Mouse (Mus musculus): Measurements from ENCODE around the gene Med12l. TPM values are rescaled to one million over a fixed set of nuclear protein-coding genes. Genes with fewer than 3 reads are reported as not detected.

The Med12l gene
- polyA plus RNA-seq, 1 experiment from 2014 or later = 3.5 TPM

DNA sequence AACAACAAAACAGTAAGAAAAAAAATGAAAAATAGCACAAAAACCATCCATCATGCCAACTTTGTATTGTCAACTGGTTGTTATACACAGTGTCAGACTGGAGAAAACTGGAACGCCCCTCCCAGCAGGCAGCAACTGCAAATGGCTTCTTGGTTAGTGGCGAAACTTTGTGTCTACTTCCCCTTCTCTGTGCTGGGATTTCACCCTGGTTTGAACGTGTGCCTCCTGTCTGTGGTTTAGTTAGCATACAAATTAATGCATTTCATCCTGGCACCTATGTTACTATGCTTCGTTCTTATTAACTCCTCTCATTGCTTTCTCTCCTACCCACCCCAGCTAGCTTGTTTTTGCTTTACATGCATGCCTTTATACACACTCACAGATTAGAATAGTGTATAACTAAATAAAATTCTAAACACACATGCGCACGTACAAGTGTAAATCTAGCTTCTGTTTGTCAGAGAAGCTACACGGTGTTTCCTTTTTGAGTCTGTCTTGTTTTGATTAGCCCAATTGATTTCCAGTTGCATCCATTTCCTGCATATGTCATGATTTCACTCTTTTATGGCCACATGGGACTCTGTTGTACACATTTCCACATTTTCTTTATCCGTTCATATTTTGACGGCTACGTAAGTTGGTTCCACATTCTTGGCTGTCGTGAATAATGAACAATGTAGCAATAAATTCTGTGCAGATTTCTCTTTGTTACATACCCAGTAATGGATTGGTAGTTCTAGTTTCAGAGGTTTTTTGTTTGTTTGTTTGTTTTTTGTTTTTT, 336.2 kb downstream of the Med12l start:
- Histone ChIP-seq H3K4me2 (no peak overlapping the region), H3K4me3 (no peak overlapping the region), H3K9me3 (replicated peaks) (no peaks in the 10 kb centered on the region), H3K27ac (no peak overlapping the region), H3K36me3 (ENCODE audit: poor library complexity, severe bottlenecking) (no peaks in the 10 kb centered on the region), H3K9ac (no peak overlapping the region), H3K4me1 (peaks cover 8% of the 10 kb centered on the region; the same call in 1 of the 2 replicates), H3K27me3 (no peaks in the 10 kb centered on the region)
- 85% methylated on average over 11 of the region's 11 CpGs for WGBS
- no peak for ATAC-seq

DNA sequence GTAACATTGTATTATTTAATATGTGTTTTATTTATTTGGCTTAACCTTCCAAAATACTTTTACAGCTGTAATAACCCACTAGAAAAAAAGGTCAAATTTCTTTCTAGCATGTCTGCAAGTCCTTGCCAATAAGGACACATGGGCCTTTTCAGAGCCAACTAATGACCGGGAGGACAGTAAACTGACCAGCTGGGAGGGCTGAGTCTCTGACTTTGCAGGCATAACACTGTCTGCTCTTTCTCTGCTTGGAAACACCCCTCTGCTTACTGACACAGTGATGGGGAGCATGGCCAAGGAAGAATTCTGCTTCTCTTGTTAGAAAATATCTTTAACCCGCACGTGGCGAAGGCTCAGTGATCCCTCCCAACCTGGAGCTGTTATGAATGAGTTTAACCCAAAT, 337.4 kb downstream of the Med12l start:
- Histone ChIP-seq H3K27me3 (no peaks in the 10 kb centered on the region), H3K27ac (no peak overlapping the region), H3K36me3 (ENCODE audit: poor library complexity, severe bottlenecking) (no peaks in the 10 kb centered on the region), H3K4me1 (peaks cover 8% of the 10 kb centered on the region; the same call in 1 of the 2 replicates), H3K9ac (no peak overlapping the region), H3K4me2 (peak overlapping the region; percentile 67), H3K9me3 (replicated peaks) (no peaks in the 10 kb centered on the region), H3K4me3 (peak overlapping the region; percentile 54; the same call in 1 of the 2 replicates)
- 66% methylated on average over 4 of the region's 4 CpGs for WGBS
- ATAC-seq = no peak

DNA sequence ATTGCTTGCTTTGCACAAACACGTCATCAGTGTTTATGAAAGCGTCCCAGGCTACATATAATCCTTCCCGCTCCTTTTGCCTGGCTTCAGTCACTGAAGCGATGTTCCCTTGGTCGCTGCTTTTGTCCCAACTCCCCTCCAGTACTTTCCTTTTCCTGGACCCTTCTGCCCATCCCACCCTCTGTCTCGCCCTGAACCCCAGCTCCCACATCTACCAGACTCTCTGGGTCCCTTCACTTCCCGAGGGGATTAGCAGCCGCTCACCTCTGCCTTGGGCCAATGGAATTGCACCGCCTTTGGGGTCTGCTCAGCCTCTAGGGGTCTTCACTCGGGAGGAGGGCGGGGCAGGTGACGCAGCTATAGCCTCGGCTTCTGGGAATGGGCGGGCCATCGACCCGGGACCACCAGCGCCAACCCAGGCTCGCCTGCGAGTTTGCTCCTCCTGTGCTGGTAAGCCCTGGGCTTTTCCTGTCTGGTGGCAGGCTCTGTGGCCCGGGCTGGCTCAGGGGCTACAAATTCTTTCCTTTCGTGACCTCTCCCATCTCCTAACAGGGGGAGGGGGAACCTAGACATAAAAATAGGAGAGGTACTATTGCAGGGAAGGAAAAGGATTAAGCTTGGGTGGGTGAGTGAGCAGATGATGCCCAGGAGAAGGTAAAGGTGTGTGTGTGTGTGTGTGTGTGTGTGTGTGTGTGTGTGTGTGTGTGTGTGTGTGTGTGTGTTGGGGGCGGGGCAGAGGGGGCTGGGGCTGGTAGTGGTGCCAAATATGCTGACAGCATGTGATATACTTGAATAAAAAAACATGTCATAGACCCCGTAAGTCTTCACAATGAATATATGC, 338.7 kb downstream of the Med12l start, which contains the start of gene Igsf10:
Gene Igsf10 (minus strand): TSS at position 330 of the 841 bp plus-strand sequence.
- peak; percentile 98 for ATAC-seq
- H3K27ac ChIP-seq = no peak within 1 kb of the TSS
- no peaks in the 10 kb centered on the region for H3K27me3 ChIP-seq
- H3K4me3 ChIP-seq = peak within 1 kb of the TSS; percentile 54
- peak within 1 kb of the TSS; percentile 65 for H3K9ac ChIP-seq
- no peaks in the 10 kb centered on the region for H3K9me3 ChIP-seq (replicated peaks)
- H3K4me1 ChIP-seq = peaks cover 8% of the 10 kb centered on the region; the same call in 1 of the 2 replicates
- WGBS = 4% methylated on average over 23 of the region's 23 CpGs
- H3K36me3 ChIP-seq (ENCODE audit: poor library complexity, severe bottlenecking) = no peaks in the 10 kb centered on the region
- H3K4me2 ChIP-seq = peak within 1 kb of the TSS; percentile 67

DNA sequence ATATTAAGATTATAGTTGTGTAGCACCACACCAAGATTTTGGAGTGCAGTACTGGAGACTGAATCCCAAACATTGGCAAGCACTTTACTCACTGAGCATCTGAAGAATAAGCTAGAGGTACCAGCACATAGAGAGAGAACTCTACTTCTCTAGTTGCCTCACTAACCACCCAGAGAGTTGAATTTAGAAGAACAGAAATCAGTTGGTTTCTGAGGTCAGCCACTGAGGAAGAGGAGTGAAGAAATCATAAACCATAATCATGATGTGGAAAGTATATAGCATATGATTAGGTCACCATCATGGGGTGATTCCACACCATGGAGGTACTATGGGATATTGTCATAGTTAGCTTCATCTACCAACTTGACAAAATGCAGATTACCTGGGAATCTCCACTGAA, 346.1 kb downstream of the Med12l start:
- no peak overlapping the region for H3K9ac ChIP-seq
- no peak overlapping the region for H3K4me2 ChIP-seq
- H3K4me1 ChIP-seq = no peaks in the 10 kb centered on the region
- no peaks in the 10 kb centered on the region for H3K9me3 ChIP-seq (replicated peaks)
- no peaks in the 10 kb centered on the region for H3K36me3 ChIP-seq (ENCODE audit: poor library complexity, severe bottlenecking)
- no peak overlapping the region for H3K27ac ChIP-seq
- H3K27me3 ChIP-seq = no peaks in the 10 kb centered on the region
- ATAC-seq = no peak
- no peak overlapping the region for H3K4me3 ChIP-seq

DNA sequence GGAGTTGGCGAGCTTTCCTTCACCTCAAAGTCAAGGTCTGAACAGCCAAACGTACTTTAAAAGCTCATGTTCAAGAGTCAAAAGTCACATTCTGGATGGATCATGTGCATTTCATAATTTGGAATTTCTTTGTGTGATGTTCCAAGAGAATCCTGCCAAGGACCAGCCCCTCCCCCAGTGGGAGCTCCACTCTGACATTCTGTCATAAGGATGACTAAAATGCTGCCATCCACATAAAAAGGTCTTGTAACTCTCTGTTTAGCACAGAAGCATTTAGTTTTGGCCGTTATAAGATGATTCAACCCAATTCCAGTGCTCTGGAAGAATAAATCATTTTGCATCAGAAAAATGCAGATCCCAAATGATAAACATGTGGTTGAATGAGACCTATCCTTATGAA, 348.5 kb downstream of the Med12l start:
- Histone ChIP-seq H3K4me2 (no peak overlapping the region), H3K9ac (no peak overlapping the region), H3K4me3 (no peak overlapping the region), H3K36me3 (ENCODE audit: poor library complexity, severe bottlenecking) (no peaks in the 10 kb centered on the region), H3K27ac (no peak overlapping the region), H3K9me3 (replicated peaks) (no peaks in the 10 kb centered on the region), H3K4me1 (no peaks in the 10 kb centered on the region), H3K27me3 (no peaks in the 10 kb centered on the region)
- 93% methylated on average over 3 of the region's 3 CpGs for WGBS
- no peak for ATAC-seq

DNA sequence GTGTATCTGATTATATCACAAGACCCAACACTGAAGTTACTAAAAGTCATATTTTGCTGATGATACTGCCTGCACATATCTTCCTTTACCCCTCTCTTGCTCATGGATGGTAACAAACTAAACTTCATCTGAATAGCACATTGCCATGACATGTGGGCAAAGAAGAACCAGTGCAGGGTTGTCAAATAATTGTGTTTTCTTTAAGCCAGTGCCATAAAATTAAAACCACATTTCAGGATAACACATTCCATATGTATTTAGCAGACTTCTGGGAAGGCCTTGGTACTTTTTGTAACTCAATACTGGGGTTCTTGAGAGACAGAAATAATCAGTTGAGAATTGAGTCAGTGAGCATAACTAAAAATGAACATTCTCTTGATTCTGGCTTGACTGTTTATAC, 354.5 kb downstream of the Med12l start:
- Histone ChIP-seq H3K36me3 (ENCODE audit: poor library complexity, severe bottlenecking) (no peaks in the 10 kb centered on the region), H3K4me3 (no peak overlapping the region), H3K9me3 (replicated peaks) (no peaks in the 10 kb centered on the region), H3K27ac (no peak overlapping the region), H3K4me1 (no peaks in the 10 kb centered on the region), H3K27me3 (no peaks in the 10 kb centered on the region), H3K4me2 (no peak overlapping the region), H3K9ac (no peak overlapping the region)
- no peak for ATAC-seq

DNA sequence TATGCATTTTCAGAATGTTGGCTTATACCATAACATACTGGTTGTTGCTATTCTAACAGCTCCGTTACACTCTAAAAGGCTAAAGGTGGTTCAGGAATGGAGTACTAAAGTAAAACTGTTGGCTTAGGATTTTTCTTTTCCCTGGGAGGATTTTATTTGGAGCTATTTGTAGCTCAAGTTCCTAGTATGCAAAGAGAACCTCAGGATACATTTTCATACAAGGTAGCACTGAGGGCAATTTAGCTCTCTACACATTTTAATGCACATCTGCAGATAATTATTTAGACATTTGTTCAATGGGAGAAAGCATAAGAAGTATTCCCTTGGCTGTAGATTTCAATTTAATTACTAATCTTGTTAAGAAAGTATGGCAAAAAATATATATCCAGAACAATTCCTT, 356.3 kb downstream of the Med12l start:
- Histone ChIP-seq H3K4me2 (no peak overlapping the region), H3K4me3 (no peak overlapping the region), H3K9me3 (replicated peaks) (no peaks in the 10 kb centered on the region), H3K27me3 (no peaks in the 10 kb centered on the region), H3K9ac (no peak overlapping the region), H3K4me1 (no peaks in the 10 kb centered on the region), H3K27ac (no peak overlapping the region), H3K36me3 (ENCODE audit: poor library complexity, severe bottlenecking) (no peaks in the 10 kb centered on the region)
- 91% methylated on average over 1 of the region's 1 CpGs for WGBS
- no peak for ATAC-seq

Other genes starting within 250 kb of the Med12l start
- 0.08 and 0.10 TPM in 2 replicates for gene Mindy4b-ps, start 183.5 kb upstream of the Med12l start, polyA plus RNA-seq (2015; fragmentation: Nextera tagmentation; extraction: Ambion mirVana)
- 0.37 and 0.73 TPM in 2 replicates for gene Clrn1, start 120.5 kb upstream of the Med12l start, polyA plus RNA-seq (2015; fragmentation: Nextera tagmentation; extraction: Ambion mirVana)
- gene Gpr171, start 96.0 kb downstream of the Med12l start, polyA plus RNA-seq (2015; fragmentation: Nextera tagmentation; extraction: Ambion mirVana) = 1.1 and 1.7 TPM in 2 replicates
- 2.9 and 3.2 TPM in 2 replicates for gene P2ry14, start 147.8 kb downstream of the Med12l start, polyA plus RNA-seq (2015; fragmentation: Nextera tagmentation; extraction: Ambion mirVana)
- gene Gpr87, start 189.3 kb downstream of the Med12l start, polyA plus RNA-seq (2015; fragmentation: Nextera tagmentation; extraction: Ambion mirVana) = 0.15 TPM in 1 of 2 replicates, not detected in the other
- gene P2ry13, start 205.1 kb downstream of the Med12l start, polyA plus RNA-seq (2015; fragmentation: Nextera tagmentation; extraction: Ambion mirVana) = 0.94 and 1.2 TPM in 2 replicates